Mouse (Mus musculus) brown adipose tissue, adult 24 weeks (tissue): ENCODE measurements around the gene Trpc4ap. TPM values are rescaled to one million over a fixed set of nuclear protein-coding genes. Genes with fewer than 3 reads are reported as not detected.

Experiments
- H3K27ac ChIP-seq: fragments of 200-500 bp; replicated peaks from 2 replicates; pipeline ENCODE4 v1.5.1; 2012; ENCODE audit warnings: low read depth, mild to moderate bottlenecking, low read length
- H3K4me1 ChIP-seq: fragments of 200-500 bp; 2 replicates; pipeline ENCODE4 v1.6.1; 2012; ENCODE audit warnings: low read length, mixed read lengths; ENCODE audit not compliant: control insufficient read depth, insufficient read depth, insufficient read length
- H3K4me3 ChIP-seq: fragments of 200-500 bp; 2 replicates; pipeline ENCODE4 v1.5.1; 2012; ENCODE audit warnings: low read depth, mild to moderate bottlenecking, low read length, moderate library complexity; ENCODE audit not compliant: insufficient read depth
- polyA plus RNA-seq: library from polyadenylated mRNA; stranded (reverse); fragments of >200 nt; gene quantifications from 2 replicates; pipeline ENCODE4 v1.2.4, GENCODE M21; 2012; ENCODE audit not compliant: missing spikeins, insufficient read depth, insufficient read length

The Trpc4ap gene
- polyA plus RNA-seq, 1 experiment = 69.5 TPM

DNA sequence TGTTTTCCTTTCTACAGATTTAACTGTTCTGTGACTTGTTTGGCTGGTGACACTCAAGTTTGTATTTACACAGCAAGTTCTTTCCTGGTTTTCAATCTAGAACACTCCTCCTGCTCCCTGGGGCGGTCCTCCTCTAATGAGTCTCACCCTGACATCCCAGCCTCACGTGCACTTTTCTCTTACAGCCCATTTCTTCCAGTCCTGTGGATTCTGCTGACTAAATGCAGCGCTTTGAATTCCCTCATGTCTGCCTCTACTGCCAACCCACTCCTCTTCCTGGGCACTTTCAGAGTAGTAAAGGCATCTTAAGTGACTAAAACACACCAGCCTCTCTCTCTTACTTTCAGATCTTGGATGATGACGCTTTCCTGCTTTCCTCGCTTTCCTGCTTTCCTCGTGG is 100.5 kb downstream of the Trpc4ap start:
- Histone ChIP-seq H3K4me1 (no peaks in the 10 kb centered on the region; the same call in 1 of the 2 replicates), H3K27ac (peak overlapping the region; percentile 87), H3K4me3 (peak overlapping the region; percentile 90)

DNA sequence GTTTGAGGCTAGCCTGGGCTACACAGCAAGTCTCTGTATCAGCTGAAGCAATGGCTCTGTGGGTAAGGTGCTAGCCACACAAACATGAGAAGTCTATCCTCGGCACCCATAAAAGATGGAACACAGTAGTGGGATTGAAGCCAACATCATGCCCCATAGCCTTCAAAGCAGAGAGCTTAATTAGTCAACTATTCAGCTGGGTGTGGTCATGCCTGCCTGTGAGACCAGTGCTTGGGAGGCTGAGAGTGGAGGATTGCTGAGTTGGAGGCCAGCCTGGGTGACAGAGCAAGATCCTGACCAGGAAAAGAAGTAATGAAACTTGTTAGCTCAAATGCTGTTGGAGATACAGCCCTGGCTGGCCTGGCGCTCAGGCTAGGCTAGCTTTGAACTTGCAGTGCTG is 101.3 kb downstream of the Trpc4ap start:
- H3K27ac ChIP-seq = no peak overlapping the region
- no peaks in the 10 kb centered on the region; the same call in 1 of the 2 replicates for H3K4me1 ChIP-seq
- H3K4me3 ChIP-seq = no peak overlapping the region

DNA sequence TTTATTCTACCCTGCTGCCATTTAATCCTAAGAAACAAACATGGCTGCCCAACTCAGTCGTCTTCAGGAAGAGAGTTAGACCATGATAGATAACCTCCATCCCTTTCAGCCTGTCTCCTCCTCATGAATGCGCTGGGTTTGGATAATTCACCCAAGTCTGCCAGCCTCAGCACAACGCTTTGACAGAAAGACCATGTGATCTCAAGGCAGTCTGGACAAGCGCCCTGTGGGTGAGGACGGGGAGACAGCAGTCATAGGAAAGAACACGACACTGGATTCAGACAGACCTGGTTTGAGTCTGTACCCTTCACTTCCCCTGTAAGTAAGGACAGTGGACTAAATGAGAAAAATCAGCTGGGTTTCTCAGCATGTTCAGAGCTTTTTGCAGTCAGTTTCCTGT is 102.7 kb downstream of the Trpc4ap start:
- Histone ChIP-seq H3K27ac (peak overlapping the region; percentile 59), H3K4me3 (no peak overlapping the region), H3K4me1 (no peaks in the 10 kb centered on the region; the same call in 1 of the 2 replicates)

DNA sequence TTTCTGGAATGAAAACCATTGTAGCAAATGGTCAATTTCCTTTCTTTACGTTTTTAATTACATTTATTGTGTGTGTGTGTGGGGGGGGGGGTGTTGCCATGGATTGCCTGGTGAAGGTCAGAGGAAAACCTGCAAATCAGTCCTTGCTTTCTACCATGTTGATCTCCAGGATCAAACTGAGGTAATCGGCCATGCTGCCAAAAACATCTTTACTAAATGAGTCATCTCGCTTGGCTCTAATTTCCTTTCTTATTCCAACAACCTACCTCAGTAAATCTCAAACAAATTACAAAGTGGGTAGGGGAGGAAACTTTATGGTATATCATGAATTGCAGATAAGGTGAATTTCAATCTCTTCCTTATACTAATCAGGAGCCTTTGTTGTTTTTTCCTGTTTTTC is 104.0 kb downstream of the Trpc4ap start:
- H3K27ac ChIP-seq = no peak overlapping the region
- H3K4me1 ChIP-seq = no peaks in the 10 kb centered on the region; the same call in 1 of the 2 replicates

DNA sequence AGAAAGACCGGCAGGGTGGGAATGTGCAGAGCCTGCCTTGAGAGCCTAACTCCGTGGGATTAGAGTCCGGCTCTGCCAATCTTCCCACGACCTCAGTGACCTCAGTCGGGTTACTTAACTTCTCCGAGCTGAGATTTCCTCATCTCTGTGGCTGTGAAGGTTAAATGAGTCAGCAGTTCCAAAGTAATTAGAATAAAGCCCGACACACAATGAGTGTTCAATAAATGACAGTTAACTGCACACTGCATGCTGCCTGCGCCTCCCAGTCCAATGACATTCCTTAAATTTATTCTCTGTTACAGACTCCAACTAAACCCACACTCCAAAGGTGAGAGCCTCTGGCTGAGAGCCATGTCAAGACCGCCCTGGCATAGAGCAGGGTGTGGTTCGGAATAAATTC is 106.7 kb downstream of the Trpc4ap start:
- Histone ChIP-seq H3K4me1 (no peaks in the 10 kb centered on the region; the same call in 1 of the 2 replicates), H3K4me3 (no peak overlapping the region; the same call in 1 of the 2 replicates), H3K27ac (peak overlapping the region; percentile 83)

More for the DNA sequence above, 104.0 kb downstream of the Trpc4ap start:
- H3K4me3 ChIP-seq = no peak overlapping the region

DNA sequence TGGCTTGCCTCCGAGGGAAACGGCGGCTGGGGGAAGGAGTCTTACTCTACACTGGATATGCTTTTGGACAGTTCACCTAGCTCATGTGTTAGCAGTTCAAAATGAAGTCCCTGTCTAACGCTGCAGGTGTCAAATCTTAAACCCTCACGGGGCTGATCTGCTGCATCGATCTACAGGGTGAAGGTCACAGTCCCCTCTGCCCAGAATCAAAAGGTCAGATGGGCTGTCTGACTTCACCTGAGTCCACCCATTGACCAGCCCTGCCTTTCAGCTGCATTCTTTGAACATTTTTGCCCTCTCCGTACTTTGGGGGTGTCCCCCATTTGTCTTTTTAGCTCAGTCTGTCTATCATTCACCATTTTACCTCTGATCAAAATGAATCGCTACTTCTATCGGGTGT is 107.1 kb downstream of the Trpc4ap start:
- Histone ChIP-seq H3K4me3 (no peak overlapping the region), H3K4me1 (no peaks in the 10 kb centered on the region; the same call in 1 of the 2 replicates), H3K27ac (peak overlapping the region; percentile 67)

Other genes starting within 250 kb of the Trpc4ap start
- 11.5 and 13.5 TPM in 2 replicates for gene Ncoa6, start 218.5 kb downstream of the Trpc4ap start, polyA plus RNA-seq
- 514 and 528 TPM in 2 replicates for gene Acss2, start 174.4 kb downstream of the Trpc4ap start, polyA plus RNA-seq
- gene Ggt7, start 174.1 kb downstream of the Trpc4ap start, polyA plus RNA-seq = not detected in 2 replicates
- 15.7 and 25.5 TPM in 2 replicates for gene Gss, start 99.6 kb downstream of the Trpc4ap start, polyA plus RNA-seq
- 0.16 and 1.2 TPM in 2 replicates for gene Myh7b, start 81.2 kb downstream of the Trpc4ap start, polyA plus RNA-seq
- 13.0 and 13.7 TPM in 2 replicates for gene Edem2, start 37.1 kb upstream of the Trpc4ap start, polyA plus RNA-seq
- gene Gm17581, start 43.5 kb upstream of the Trpc4ap start, polyA plus RNA-seq = not detected in 2 replicates
- gene Procr, start 58.7 kb upstream of the Trpc4ap start, polyA plus RNA-seq = 8.5 and 8.6 TPM in 2 replicates
- not detected in 2 replicates for gene Mmp24, start 83.0 kb upstream of the Trpc4ap start, polyA plus RNA-seq
- 43.8 and 58.8 TPM in 2 replicates for gene BC029722, start 127.0 kb upstream of the Trpc4ap start, polyA plus RNA-seq
- 48.6 and 64.7 TPM in 2 replicates for gene Eif6, start 134.5 kb upstream of the Trpc4ap start, polyA plus RNA-seq
- gene Fam83c, start 142.5 kb upstream of the Trpc4ap start, polyA plus RNA-seq = not detected in 2 replicates
- 178 and 202 TPM in 2 replicates for gene Uqcc1, start 237.9 kb upstream of the Trpc4ap start, polyA plus RNA-seq
- gene Gm15557, start 248.3 kb upstream of the Trpc4ap start, polyA plus RNA-seq = not detected in 2 replicates